Mouse (Mus musculus) heart, embryonic 12.5 days (tissue): ENCODE data around the gene Sbf2. TPM values are rescaled to one million over a fixed set of nuclear protein-coding genes. Genes with fewer than 3 reads are reported as not detected.

Experiments used
- ATAC-seq: fragments of 200-750 bp; cut with Nextera tagmentation; 2 replicates; pipeline ENCODE4 v1.8.0; 2017; ENCODE audit warnings: moderate TSS enrichment, moderate library complexity; ENCODE audit not compliant: insufficient number of reproducible peaks, low FRiP score
- H3K27ac ChIP-seq: fragments of 300-500 bp; sonication (generic); 2 replicates; pipeline ENCODE4 v1.5.1; 2016; ENCODE audit warnings: mild to moderate bottlenecking, moderate library complexity; ENCODE audit not compliant: poor library complexity, severe bottlenecking
- H3K27me3 ChIP-seq: fragments of 300-500 bp; sonication (generic); replicated peaks from 2 replicates; pipeline ENCODE4 v1.6.1; 2016; ENCODE audit warnings: mild to moderate bottlenecking, moderate library complexity
- H3K36me3 ChIP-seq: fragments of 300-500 bp; sonication (generic); 2 replicates; pipeline ENCODE4 v1.6.1; 2016; ENCODE audit warnings: mild to moderate bottlenecking, moderate library complexity
- H3K4me1 ChIP-seq: fragments of 300-500 bp; sonication (generic); replicated peaks from 2 replicates; pipeline ENCODE4 v1.6.1; 2016; ENCODE audit warnings: mild to moderate bottlenecking
- H3K4me2 ChIP-seq: fragments of 300-500 bp; sonication (generic); 2 replicates; pipeline ENCODE4 v1.6.1; 2016; ENCODE audit warnings: mild to moderate bottlenecking, moderate library complexity
- H3K4me3 ChIP-seq: fragments of 300-500 bp; sonication (generic); 2 replicates; pipeline ENCODE4 v1.5.1; 2016; ENCODE audit warnings: mild to moderate bottlenecking
- H3K9ac ChIP-seq: fragments of 300-500 bp; sonication (generic); 2 replicates; pipeline ENCODE4 v1.6.1; 2016; ENCODE audit warnings: mild to moderate bottlenecking, moderate library complexity
- H3K9me3 ChIP-seq: fragments of 300-500 bp; sonication (generic); replicated peaks from 2 replicates; pipeline ENCODE4 v1.6.1; 2016; ENCODE audit warnings: mild to moderate bottlenecking, moderate library complexity
- WGBS: fragments of 180-500 bp; shearing (Covaris S2); methylation state at CpG from one replicate; pipeline ENCODE4 v1.1.7; 2016; 5-methylcytosine and 5-hydroxymethylcytosine counted together
- polyA plus RNA-seq: library from polyadenylated mRNA; unstranded; fragments of >200 nt; fragmentation: Nextera tagmentation; extraction: Ambion mirVana; gene quantifications from 2 replicates; pipeline ENCODE4 v1.2.1, GENCODE M21; 2016

The Sbf2 gene
- polyA plus RNA-seq, 1 experiment from 2014 or later: 39.2 TPM

DNA sequence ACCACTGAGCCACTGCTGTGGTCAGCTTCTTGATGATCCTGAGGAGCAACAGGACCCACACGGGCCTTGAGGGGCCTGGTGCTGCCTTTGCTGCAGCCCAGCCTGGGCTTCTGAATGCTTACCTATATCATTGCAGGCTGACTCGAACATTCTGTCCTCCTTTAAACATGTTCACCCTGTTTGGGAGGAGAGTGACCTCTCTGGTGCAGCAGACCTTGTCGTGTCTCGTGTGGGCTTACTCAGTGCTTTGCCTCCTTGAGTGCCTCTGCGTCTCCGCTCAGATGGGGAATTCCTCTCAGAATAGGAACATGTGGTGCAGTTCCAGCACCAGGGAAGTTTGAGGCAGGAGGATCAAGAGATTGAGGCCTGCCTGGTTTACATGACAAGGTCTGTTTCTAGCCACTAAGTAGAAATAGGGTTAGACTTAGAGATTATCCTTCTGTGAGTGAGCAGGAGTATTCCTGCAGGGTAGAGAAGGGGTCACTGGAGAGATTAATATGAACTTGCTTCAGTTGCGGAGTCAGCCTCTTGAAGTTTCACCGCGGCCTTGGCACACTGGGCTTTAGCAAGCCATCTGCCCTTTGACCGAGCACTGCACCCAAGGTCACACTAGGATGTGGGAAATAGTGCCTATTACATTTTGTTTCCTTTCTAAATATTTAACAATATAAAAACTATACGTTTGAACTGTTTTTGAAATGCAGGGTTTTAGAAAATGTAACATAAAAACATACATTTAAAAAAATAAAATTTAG lies 356.3 kb downstream of the Sbf2 start:
- Histone ChIP-seq H3K36me3 (peaks cover under 1% of the 10 kb centered on the region; the same call in 1 of the 2 replicates), H3K27me3 (no peaks in the 10 kb centered on the region), H3K4me3 (no peak overlapping the region), H3K9me3 (no peaks in the 10 kb centered on the region), H3K4me1 (peaks cover 74% of the 10 kb centered on the region), H3K27ac (peak overlapping the region; percentile 10; the same call in 1 of the 2 replicates), H3K4me2 (no peak overlapping the region), H3K9ac (no peak overlapping the region)
- ATAC-seq: no peak
- WGBS: 75% methylated on average over 11 of the region's 11 CpGs

Other genes with a start within 250 kb of the Sbf2 start
- gene Adm, start 12.7 kb upstream of the Sbf2 start, polyA plus RNA-seq: 10.1 and 10.9 TPM in 2 replicates
- 8.2 and 9.4 TPM in 2 replicates for gene Ampd3, start 153.3 kb upstream of the Sbf2 start, polyA plus RNA-seq
- 35.5 and 37.9 TPM in 2 replicates for gene Rnf141, start 229.5 kb upstream of the Sbf2 start, polyA plus RNA-seq
- gene Lyve1, start 248.3 kb upstream of the Sbf2 start, polyA plus RNA-seq: 3.2 and 3.6 TPM in 2 replicates